Mouse (Mus musculus): ENCODE data around the gene Kat2a. TPM values are rescaled to one million over a fixed set of nuclear protein-coding genes. Genes with fewer than 3 reads are reported as not detected.
A peak's percentile ranks its signal among the peaks of the same experiment; 100 is the strongest.

Gene Kat2a
- polyA plus RNA-seq, 1 experiment from 2014 or later = 60.1 TPM

DNA sequence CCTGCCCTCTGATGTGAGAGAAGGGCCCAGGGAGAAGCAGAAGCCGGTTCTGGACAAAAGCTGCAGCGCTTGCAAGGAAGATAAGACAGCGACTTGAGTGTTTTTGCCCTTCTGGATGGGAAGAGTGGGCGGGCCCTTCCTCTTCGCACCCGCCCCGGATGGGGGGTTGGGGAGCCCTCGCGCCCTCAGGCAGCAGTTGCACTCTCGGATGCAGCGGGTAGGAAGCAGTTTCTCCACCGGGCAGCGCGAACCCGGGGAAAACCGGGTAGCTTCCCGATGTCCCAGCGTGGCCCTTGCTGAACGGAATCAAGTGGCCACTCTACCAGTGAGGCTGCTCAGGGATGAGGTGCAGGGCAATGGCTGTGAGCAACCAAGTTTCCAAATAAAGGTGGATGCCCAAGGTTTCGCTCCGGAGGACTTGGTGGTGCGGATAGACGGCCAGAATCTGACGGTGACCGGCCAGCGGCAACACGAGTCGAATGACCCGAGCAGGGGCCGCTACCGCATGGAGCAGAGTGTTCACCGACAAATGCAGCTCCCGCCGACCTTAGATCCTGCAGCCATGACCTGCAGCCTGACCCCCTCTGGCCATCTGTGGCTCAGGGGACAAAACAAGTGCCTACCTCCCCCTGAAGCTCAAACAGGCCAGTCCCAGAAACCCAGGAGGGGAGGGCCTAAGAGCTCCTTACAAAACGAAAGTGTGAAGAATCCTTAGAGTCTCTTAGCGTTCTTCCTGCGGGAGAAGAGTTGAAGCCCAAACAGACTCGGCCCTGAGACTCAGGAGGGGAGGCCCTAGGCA lies 1.7 kb upstream of the Kat2a start, which contains the start of gene Hspb9:
Gene Hspb9 (plus strand): TSS at position 116 of the 799 bp plus-strand sequence.
- 3% methylated on average over 38 of the region's 38 CpGs for WGBS
- Histone ChIP-seq H3K9me3 (ENCODE audit: control insufficient read depth, low read length) (no peaks in the 10 kb centered on the region), H3K27me3 (ENCODE audit: control insufficient read depth, insufficient read depth, low read length) (no peaks in the 10 kb centered on the region), H3K4me2 (ENCODE audit: low read depth, severe bottlenecking) (peak within 1 kb of the TSS; percentile 70), H3K36me3 (ENCODE audit: control insufficient read depth, insufficient read depth, low read length) (peaks cover 16% of the 10 kb centered on the region), H3K9ac (ENCODE audit: low read length) (peak within 1 kb of the TSS; percentile 59), H3K4me3 (ENCODE audit: low read depth, low read length) (peak within 1 kb of the TSS; percentile 8; the same call in 1 of the 2 replicates), H3K4me1 (ENCODE audit: control insufficient read depth, insufficient read depth, low read length) (peaks cover 19% of the 10 kb centered on the region), H3K27ac (replicated peaks; ENCODE audit: low read depth, low read length) (peak within 1 kb of the TSS; percentile 51; the same call in 1 of the 2 replicates)
- DNase-seq (ENCODE audit: low spot score) (peak; percentile 71), ATAC-seq (ENCODE audit: insufficient number of reproducible peaks, low FRiP score, low TSS enrichment, low read depth) (no peak)

DNA sequence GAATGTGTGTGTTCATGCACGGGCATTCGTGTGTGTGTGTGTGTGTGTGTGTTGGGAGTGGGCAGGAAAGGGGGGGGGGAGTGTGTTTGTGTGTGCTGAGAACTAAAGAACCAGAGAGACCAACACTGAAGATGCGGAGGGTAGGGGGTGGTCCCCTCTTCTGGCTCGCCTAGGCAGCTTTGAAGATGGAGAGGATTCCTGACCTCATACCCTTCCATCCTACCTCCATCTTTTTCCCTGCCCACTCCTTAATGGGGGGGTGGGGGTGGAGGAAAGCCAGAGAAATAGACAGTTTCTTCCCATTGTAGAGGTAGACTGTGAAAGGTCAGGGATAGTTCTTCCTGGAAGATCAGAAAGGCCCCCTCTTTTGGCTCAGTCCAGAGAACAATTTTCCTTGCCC lies 909 bp upstream of the Kat2a start:
- peaks cover 17% of the 10 kb centered on the region for H3K36me3 ChIP-seq (ENCODE audit: control insufficient read depth, insufficient read depth, low read length)
- ATAC-seq (ENCODE audit: insufficient number of reproducible peaks, low FRiP score, low TSS enrichment, low read depth) (no peak), DNase-seq (ENCODE audit: low spot score) (no peak)
- peak overlapping the region; percentile 51 for H3K4me2 ChIP-seq (ENCODE audit: low read depth, severe bottlenecking)
- 58% methylated on average over 4 of the region's 4 CpGs for WGBS
- no peak overlapping the region; the same call in 1 of the 2 replicates for H3K27ac ChIP-seq (replicated peaks; ENCODE audit: low read depth, low read length)
- no peak overlapping the region for H3K4me3 ChIP-seq (ENCODE audit: low read depth, low read length)
- H3K4me1 ChIP-seq (ENCODE audit: control insufficient read depth, insufficient read depth, low read length) = peaks cover 19% of the 10 kb centered on the region
- H3K9me3 ChIP-seq (ENCODE audit: control insufficient read depth, low read length) = no peaks in the 10 kb centered on the region
- H3K9ac ChIP-seq (ENCODE audit: low read length) = peak overlapping the region; percentile 59; the same call in 1 of the 2 replicates
- H3K27me3 ChIP-seq (ENCODE audit: control insufficient read depth, insufficient read depth, low read length) = no peaks in the 10 kb centered on the region

DNA sequence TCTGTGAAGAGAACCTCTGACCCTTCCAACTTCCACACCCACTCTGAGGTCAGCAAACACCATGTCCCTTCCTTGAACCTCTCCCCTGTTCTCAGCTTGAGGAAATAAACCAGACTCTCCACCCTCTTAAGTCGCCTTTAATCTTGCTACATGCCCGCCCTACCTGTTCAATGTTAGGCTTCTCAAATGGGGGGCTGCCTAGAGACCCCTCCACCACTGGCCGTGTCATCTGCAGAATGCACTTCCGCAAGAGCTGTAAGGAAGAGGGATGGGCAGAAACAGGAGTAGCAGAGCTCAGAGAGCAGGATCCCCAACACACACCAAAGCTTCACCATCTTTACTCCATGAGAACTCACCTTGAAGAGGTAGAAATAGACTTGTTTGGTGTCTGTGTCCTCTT lies 1.3 kb downstream of the Kat2a start:
- WGBS = 87% methylated on average over 4 of the region's 4 CpGs
- H3K4me2 ChIP-seq (ENCODE audit: low read depth, severe bottlenecking) = no peak overlapping the region
- H3K36me3 ChIP-seq (ENCODE audit: control insufficient read depth, insufficient read depth, low read length) = peaks cover 12% of the 10 kb centered on the region
- no peak overlapping the region for H3K4me3 ChIP-seq (ENCODE audit: low read depth, low read length)
- no peak for DNase-seq (ENCODE audit: low spot score)
- H3K27ac ChIP-seq (replicated peaks; ENCODE audit: low read depth, low read length) = no peak overlapping the region
- no peaks in the 10 kb centered on the region for H3K27me3 ChIP-seq (ENCODE audit: control insufficient read depth, insufficient read depth, low read length)
- ATAC-seq (ENCODE audit: insufficient number of reproducible peaks, low FRiP score, low TSS enrichment, low read depth) = no peak
- no peaks in the 10 kb centered on the region for H3K9me3 ChIP-seq (ENCODE audit: control insufficient read depth, low read length)
- peaks cover 19% of the 10 kb centered on the region for H3K4me1 ChIP-seq (ENCODE audit: control insufficient read depth, insufficient read depth, low read length)
- no peak overlapping the region for H3K9ac ChIP-seq (ENCODE audit: low read length)

DNA sequence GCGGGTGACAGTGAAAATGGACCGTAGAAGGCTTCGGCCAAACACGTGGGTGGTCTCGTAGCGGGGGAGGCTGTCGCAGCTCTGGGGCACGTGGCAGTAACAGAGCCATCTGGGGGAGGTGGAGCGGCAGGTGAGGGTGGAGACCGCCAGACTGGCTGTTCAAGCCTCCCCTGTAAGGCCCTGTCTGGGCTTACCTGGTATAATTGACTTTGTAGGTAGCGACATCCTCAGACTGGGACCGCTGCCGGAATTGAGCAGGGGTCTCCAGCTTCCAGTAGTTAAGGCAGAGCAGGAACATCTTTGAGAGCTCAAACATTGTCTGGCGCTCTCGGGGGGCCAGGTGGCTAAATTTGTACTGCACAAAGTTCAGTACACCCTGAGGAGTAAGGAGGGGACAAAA lies 1.7 kb downstream of the Kat2a start:
- ATAC-seq (ENCODE audit: insufficient number of reproducible peaks, low FRiP score, low TSS enrichment, low read depth) (no peak), DNase-seq (ENCODE audit: low spot score) (no peak)
- no peak overlapping the region for H3K9ac ChIP-seq (ENCODE audit: low read length)
- H3K4me1 ChIP-seq (ENCODE audit: control insufficient read depth, insufficient read depth, low read length) = peaks cover 19% of the 10 kb centered on the region
- WGBS = 90% methylated on average over 15 of the region's 15 CpGs
- no peaks in the 10 kb centered on the region for H3K27me3 ChIP-seq (ENCODE audit: control insufficient read depth, insufficient read depth, low read length)
- no peaks in the 10 kb centered on the region for H3K9me3 ChIP-seq (ENCODE audit: control insufficient read depth, low read length)
- H3K4me2 ChIP-seq (ENCODE audit: low read depth, severe bottlenecking) = no peak overlapping the region
- H3K4me3 ChIP-seq (ENCODE audit: low read depth, low read length) = no peak overlapping the region
- peaks cover 9% of the 10 kb centered on the region for H3K36me3 ChIP-seq (ENCODE audit: control insufficient read depth, insufficient read depth, low read length)
- no peak overlapping the region for H3K27ac ChIP-seq (replicated peaks; ENCODE audit: low read depth, low read length)

DNA sequence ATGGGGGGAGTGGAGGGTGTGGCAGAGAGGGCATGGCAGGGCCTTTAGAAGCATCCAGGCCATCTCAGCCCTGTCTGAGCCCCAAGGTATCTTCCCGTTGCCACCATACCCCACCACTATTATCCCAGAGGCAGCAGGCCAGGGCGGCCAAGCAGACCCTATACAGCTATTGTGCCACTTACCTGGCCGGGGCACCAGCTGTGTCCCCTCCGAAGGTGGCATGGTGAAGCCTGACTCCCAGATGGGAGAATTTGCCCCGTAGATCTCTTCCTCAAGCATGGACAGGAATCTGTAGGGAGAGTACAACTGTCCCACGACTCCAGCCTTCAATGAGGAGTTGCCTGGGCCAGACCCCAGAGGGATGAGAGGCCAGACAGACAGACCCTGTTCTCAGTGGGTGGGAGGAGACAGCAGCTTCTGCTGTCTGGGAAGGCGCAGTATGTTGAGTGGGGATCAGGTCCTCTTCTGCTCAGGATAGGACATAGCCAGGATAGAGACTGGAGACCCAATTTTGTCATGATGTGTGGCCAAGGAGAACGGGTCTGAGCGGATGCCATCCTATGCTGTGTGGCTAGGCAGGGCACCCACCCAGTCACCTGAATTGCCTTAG lies 3.0 kb downstream of the Kat2a start:
- H3K4me3 ChIP-seq (ENCODE audit: low read depth, low read length) = no peak overlapping the region
- no peaks in the 10 kb centered on the region for H3K27me3 ChIP-seq (ENCODE audit: control insufficient read depth, insufficient read depth, low read length)
- peaks cover 17% of the 10 kb centered on the region for H3K4me1 ChIP-seq (ENCODE audit: control insufficient read depth, insufficient read depth, low read length)
- DNase-seq (ENCODE audit: low spot score) (no peak), ATAC-seq (ENCODE audit: insufficient number of reproducible peaks, low FRiP score, low TSS enrichment, low read depth) (no peak)
- WGBS = 91% methylated on average over 9 of the region's 9 CpGs
- peaks cover 12% of the 10 kb centered on the region; the same call in 1 of the 2 replicates for H3K36me3 ChIP-seq (ENCODE audit: control insufficient read depth, insufficient read depth, low read length)
- no peak overlapping the region for H3K9ac ChIP-seq (ENCODE audit: low read length)
- H3K27ac ChIP-seq (replicated peaks; ENCODE audit: low read depth, low read length) = no peak overlapping the region
- H3K4me2 ChIP-seq (ENCODE audit: low read depth, severe bottlenecking) = no peak overlapping the region
- H3K9me3 ChIP-seq (ENCODE audit: control insufficient read depth, low read length) = no peaks in the 10 kb centered on the region

DNA sequence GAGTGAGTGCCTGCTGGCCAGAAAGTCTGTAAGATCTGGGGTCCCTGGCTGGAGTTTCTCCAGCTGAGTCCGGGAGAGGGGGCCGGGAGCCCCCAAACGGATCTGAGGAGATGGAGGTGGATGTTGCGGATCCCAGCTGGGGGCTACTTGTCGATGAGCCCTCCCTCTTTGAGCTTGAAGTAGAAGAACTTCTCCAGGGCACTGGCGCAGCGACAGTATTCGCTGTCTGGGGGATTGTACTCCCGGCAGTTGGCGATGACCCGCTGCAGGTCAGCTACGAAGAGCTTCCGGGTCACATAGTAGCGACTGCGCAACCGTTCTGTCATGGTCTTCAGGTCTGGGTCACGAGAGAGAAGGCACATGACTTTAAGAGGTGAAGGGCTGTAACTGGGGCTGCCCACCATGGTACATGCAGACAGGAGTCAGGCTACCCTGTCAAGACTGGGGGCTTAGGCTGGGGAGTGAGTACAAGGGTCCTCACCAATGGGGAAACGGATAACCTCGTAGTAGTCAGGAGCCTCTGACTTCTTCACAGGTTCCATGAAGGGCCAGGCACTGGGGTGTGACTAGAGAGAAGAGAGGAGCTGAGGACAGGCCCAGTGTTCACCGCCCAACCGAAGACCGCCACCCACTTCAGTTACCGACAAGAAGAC lies 7.0 kb downstream of the Kat2a start:
- Histone ChIP-seq H3K27ac (replicated peaks; ENCODE audit: low read depth, low read length) (no peak overlapping the region), H3K4me1 (ENCODE audit: control insufficient read depth, insufficient read depth, low read length) (no peaks in the 10 kb centered on the region), H3K4me3 (ENCODE audit: low read depth, low read length) (no peak overlapping the region), H3K9me3 (ENCODE audit: control insufficient read depth, low read length) (no peaks in the 10 kb centered on the region), H3K27me3 (ENCODE audit: control insufficient read depth, insufficient read depth, low read length) (no peaks in the 10 kb centered on the region), H3K4me2 (ENCODE audit: low read depth, severe bottlenecking) (no peak overlapping the region), H3K36me3 (ENCODE audit: control insufficient read depth, insufficient read depth, low read length) (peaks cover 12% of the 10 kb centered on the region; the same call in 1 of the 2 replicates), H3K9ac (ENCODE audit: low read length) (no peak overlapping the region)
- WGBS = 94% methylated on average over 23 of the region's 23 CpGs
- no peak for DNase-seq (ENCODE audit: low spot score)
- ATAC-seq (ENCODE audit: insufficient number of reproducible peaks, low FRiP score, low TSS enrichment, low read depth) = no peak

DNA sequence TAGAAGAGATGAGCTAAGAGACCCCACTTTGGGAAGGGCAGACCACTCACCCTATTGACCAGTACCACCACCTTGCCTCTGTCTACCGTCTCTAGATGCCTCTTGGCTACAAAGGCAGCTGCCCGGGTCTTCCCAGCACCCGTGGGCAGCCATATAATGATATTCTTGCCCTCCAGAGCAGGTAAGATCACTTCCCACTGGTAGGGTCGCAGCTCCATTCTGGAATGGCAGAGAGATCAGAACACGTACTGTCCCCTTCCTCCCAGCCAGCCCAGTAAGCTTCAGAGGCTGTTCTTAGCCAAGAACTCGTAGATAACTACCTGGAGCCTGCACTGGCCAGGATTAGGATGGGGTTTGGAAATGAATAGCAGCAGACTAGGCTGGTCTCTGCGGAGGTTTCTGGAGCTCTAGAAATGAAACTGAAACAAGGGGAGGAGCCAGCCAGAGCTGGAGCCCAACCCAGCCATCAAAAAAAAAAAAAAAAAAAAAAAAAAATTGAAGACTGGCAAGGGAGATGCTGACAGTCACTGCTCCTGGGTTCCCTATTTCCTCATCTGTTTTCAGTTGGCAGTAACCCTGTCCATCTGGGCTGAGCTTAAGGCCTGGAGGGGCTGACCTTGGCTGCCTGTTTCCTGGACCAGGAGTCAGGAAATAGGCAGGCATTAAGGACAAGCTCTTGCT lies 8.3 kb downstream of the Kat2a start, which contains the start of gene Dhx58:
Gene Dhx58 (minus strand): TSS at position 421 of the 681 bp plus-strand sequence.
- Histone ChIP-seq H3K4me2 (ENCODE audit: low read depth, severe bottlenecking) (no peak within 1 kb of the TSS), H3K9ac (ENCODE audit: low read length) (no peak within 1 kb of the TSS), H3K9me3 (ENCODE audit: control insufficient read depth, low read length) (no peaks in the 10 kb centered on the region), H3K36me3 (ENCODE audit: control insufficient read depth, insufficient read depth, low read length) (peaks cover 9% of the 10 kb centered on the region; the same call in 1 of the 2 replicates), H3K4me3 (ENCODE audit: low read depth, low read length) (no peak within 1 kb of the TSS), H3K27me3 (ENCODE audit: control insufficient read depth, insufficient read depth, low read length) (no peaks in the 10 kb centered on the region), H3K27ac (replicated peaks; ENCODE audit: low read depth, low read length) (no peak within 1 kb of the TSS), H3K4me1 (ENCODE audit: control insufficient read depth, insufficient read depth, low read length) (no peaks in the 10 kb centered on the region)
- no peak for ATAC-seq (ENCODE audit: insufficient number of reproducible peaks, low FRiP score, low TSS enrichment, low read depth)
- 67% methylated on average over 7 of the region's 7 CpGs for WGBS
- no peak for DNase-seq (ENCODE audit: low spot score)

DNA sequence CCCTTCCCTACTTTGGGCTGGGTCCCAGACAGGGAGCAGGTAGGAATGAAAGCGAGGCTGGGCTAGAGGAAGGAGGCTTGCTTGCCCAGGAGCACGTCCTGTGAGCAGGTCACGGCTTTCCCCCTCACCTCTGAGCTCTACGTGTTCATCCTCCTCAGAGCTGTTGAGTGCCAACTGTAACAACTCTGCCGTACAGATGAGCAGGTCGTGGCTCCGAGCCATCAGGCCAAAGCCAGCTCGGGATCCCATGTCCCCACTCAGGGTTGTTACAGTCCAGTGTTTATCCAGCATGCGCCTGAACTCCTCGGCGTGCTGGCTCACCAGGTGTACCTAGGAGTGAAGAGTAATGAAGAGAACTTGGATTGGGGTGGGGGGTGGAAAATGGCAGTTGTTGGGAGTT lies 8.9 kb downstream of the Kat2a start:
- H3K4me1 ChIP-seq (ENCODE audit: control insufficient read depth, insufficient read depth, low read length) = no peaks in the 10 kb centered on the region
- no peaks in the 10 kb centered on the region for H3K27me3 ChIP-seq (ENCODE audit: control insufficient read depth, insufficient read depth, low read length)
- 69% methylated on average over 11 of the region's 11 CpGs for WGBS
- H3K4me2 ChIP-seq (ENCODE audit: low read depth, severe bottlenecking) = no peak overlapping the region
- H3K4me3 ChIP-seq (ENCODE audit: low read depth, low read length) = no peak overlapping the region
- H3K36me3 ChIP-seq (ENCODE audit: control insufficient read depth, insufficient read depth, low read length) = peaks cover 6% of the 10 kb centered on the region; the same call in 1 of the 2 replicates
- DNase-seq (ENCODE audit: low spot score) (no peak), ATAC-seq (ENCODE audit: insufficient number of reproducible peaks, low FRiP score, low TSS enrichment, low read depth) (no peak)
- H3K27ac ChIP-seq (replicated peaks; ENCODE audit: low read depth, low read length) = no peak overlapping the region
- no peak overlapping the region for H3K9ac ChIP-seq (ENCODE audit: low read length)
- H3K9me3 ChIP-seq (ENCODE audit: control insufficient read depth, low read length) = no peaks in the 10 kb centered on the region
